Mouse (Mus musculus) C2C12 (cell line): ENCODE data around the gene Fam71e1.

Experiments used
- CTCF ChIP-seq: IDR thresholded peaks from one replicate; pipeline ENCODE4 v1.5.1; 2011; ENCODE audit not compliant: control insufficient read depth, insufficient read depth, insufficient read length
- FOSL1 ChIP-seq: IDR thresholded peaks from one replicate; pipeline ENCODE4 v1.8.0; 2011; ENCODE audit warnings: mild to moderate bottlenecking, low read length; ENCODE audit not compliant: poor library complexity, insufficient read depth, severe bottlenecking
- MAX ChIP-seq: IDR thresholded peaks from one replicate; pipeline ENCODE4 v1.6.1; 2011; ENCODE audit warnings: mild to moderate bottlenecking, control low read depth
- MYOG ChIP-seq: IDR thresholded peaks from one replicate; pipeline ENCODE4 v1.6.1; 2011; ENCODE audit not compliant: control insufficient read depth, insufficient read length; ENCODE audit errors: extremely low read depth
- USF1 ChIP-seq: IDR thresholded peaks from one replicate; pipeline ENCODE4 v1.6.1; 2011; ENCODE audit warnings: low read depth, mild to moderate bottlenecking, control low read depth, moderate library complexity

DNA sequence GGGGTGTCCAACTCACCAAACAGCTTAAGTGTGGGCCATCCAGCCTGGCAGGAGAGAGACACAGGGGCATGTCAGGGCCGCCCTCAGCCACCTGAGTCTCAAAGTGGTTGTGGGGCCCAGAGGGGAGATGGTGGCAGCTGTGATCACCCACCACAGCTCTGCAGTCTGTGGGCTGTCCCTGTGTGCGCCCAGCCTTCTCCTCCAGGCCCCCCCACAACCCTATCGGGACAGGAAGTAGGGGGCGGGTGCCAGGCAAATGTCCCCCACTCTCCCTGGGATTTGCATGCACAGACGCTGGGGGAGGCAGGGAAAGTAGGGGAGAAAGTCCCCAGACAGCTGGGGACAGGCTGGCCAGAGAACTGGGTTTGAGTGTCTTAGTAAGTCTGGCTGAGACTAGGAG lies 34.8 kb downstream of the Fam71e1 start:
- TF ChIP-seq CTCF, result no peak
- TF ChIP-seq FOSL1, result no peak
- TF ChIP-seq MAX, result no peak
- no peak for TF ChIP-seq USF1
- TF ChIP-seq MYOG, result no peak
